Mouse (Mus musculus) heart, embryonic 10.5 days (tissue): ENCODE data around the gene Lsm4. TPM values are rescaled to one million over a fixed set of nuclear protein-coding genes. Genes with fewer than 3 reads are reported as not detected.

ENCODE experiments used
- DNase-seq: peaks from one replicate; pipeline ENCODE4 v3.0.0-alpha.2; 2017; ENCODE audit warnings: low spot score
- H3K27ac ChIP-seq: fragments of 300-500 bp; sonication (generic); 2 replicates; pipeline ENCODE4 v1.5.1; 2016; ENCODE audit warnings: mild to moderate bottlenecking
- H3K27me3 ChIP-seq: fragments of 300-500 bp; sonication (generic); 2 replicates; pipeline ENCODE4 v1.6.1; 2016; ENCODE audit warnings: mild to moderate bottlenecking; ENCODE audit not compliant: poor library complexity, insufficient read depth, severe bottlenecking
- H3K36me3 ChIP-seq: fragments of 300-500 bp; sonication (generic); 2 replicates; pipeline ENCODE4 v1.6.1; 2016; ENCODE audit warnings: mild to moderate bottlenecking, moderate library complexity
- H3K4me1 ChIP-seq: fragments of 300-500 bp; sonication (generic); 2 replicates; pipeline ENCODE4 v1.6.1; 2016; ENCODE audit warnings: mild to moderate bottlenecking
- H3K4me3 ChIP-seq: fragments of 300-500 bp; sonication (generic); 2 replicates; pipeline ENCODE4 v1.5.1; 2016; ENCODE audit warnings: mild to moderate bottlenecking, moderate library complexity
- H3K9me3 ChIP-seq: fragments of 300-500 bp; sonication (generic); 2 replicates; pipeline ENCODE4 v1.6.1; 2016; ENCODE audit warnings: mild to moderate bottlenecking, moderate library complexity
- WGBS: fragments of 180-500 bp; shearing (Covaris S2); methylation state at CpG from one replicate; pipeline ENCODE4 v1.1.7; 2016; 5-methylcytosine and 5-hydroxymethylcytosine counted together
- polyA plus RNA-seq: library from polyadenylated mRNA; unstranded; fragments of >200 nt; fragmentation: Nextera tagmentation; extraction: Ambion mirVana; gene quantifications from 2 replicates; pipeline ENCODE4 v1.2.1, GENCODE M21; 2016

The Lsm4 gene
- 344 and 410 TPM in 2 replicates for polyA plus RNA-seq

- WGBS, result under 1% methylated on average over 60 of the region's 60 CpGs
- Histone ChIP-seq H3K36me3 (peaks cover 19% of the 10 kb centered on the region), H3K27me3 (no peaks in the 10 kb centered on the region), H3K4me3 (peak within 1 kb of the TSS; percentile 69), H3K9me3 (no peaks in the 10 kb centered on the region), H3K4me1 (peaks cover 25% of the 10 kb centered on the region), H3K27ac (peak within 1 kb of the TSS; percentile 95)
- peak; percentile 99 for DNase-seq
Observed at GRCm38 (mm10) chr8:70673079-70673856, at the start of gene Lsm4. Lsm4 (plus strand) TSS chr8:70673248.

- Histone ChIP-seq H3K27me3 (peaks cover 29% of the 10 kb centered on the region), H3K4me3 (no peak overlapping the region), H3K4me1 (peaks cover 27% of the 10 kb centered on the region), H3K27ac (no peak overlapping the region), H3K9me3 (no peaks in the 10 kb centered on the region), H3K36me3 (no peaks in the 10 kb centered on the region)
- WGBS, result 16% methylated on average over 5 of the region's 5 CpGs
- DNase-seq, result no peak
Observed at GRCm38 (mm10) chr8:70625104-70625503, 47.9 kb upstream of the Lsm4 start.

DNA sequence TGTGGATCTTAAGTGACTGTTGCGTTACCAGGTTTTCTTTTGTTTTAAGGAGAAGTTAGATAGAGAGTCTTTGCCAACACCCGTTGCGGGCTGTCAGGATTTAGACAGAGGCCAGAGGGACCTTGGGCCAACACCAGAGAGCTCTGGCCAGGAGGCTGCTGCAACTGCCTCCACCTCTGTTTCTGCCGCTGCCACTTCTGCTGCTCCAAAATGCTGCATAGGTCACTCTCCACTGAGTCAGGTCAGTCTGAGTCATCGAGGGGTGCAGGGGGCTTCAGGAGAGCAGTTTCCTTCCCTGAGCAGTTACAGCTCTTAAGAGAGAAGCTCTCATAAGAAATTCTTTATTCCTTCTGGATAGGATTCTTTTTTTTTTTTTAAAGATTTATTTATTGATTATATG, 46.0 kb upstream of the Lsm4 start:
- 78% methylated on average over 5 of the region's 5 CpGs for WGBS
- H3K36me3 ChIP-seq, result no peaks in the 10 kb centered on the region
- H3K27me3 ChIP-seq, result peaks cover 25% of the 10 kb centered on the region
- H3K4me3 ChIP-seq, result no peak overlapping the region
- H3K9me3 ChIP-seq, result no peaks in the 10 kb centered on the region
- no peak overlapping the region for H3K27ac ChIP-seq
- H3K4me1 ChIP-seq, result peaks cover 30% of the 10 kb centered on the region
- DNase-seq, result no peak

GRCm38 (mm10) chr8:70628986-70629490, 44.0 kb upstream of the Lsm4 start:
- WGBS, result 54% methylated on average over 7 of the region's 7 CpGs
- Histone ChIP-seq H3K4me1 (peaks cover 37% of the 10 kb centered on the region), H3K27ac (peak overlapping the region; percentile 88), H3K9me3 (no peaks in the 10 kb centered on the region), H3K4me3 (peak overlapping the region; percentile 69), H3K36me3 (no peaks in the 10 kb centered on the region), H3K27me3 (peaks cover 25% of the 10 kb centered on the region)
- DNase-seq, result no peak

- Histone ChIP-seq H3K4me1 (peaks cover 42% of the 10 kb centered on the region), H3K27ac (peak overlapping the region; percentile 88), H3K9me3 (no peaks in the 10 kb centered on the region), H3K4me3 (peak overlapping the region; percentile 69), H3K36me3 (no peaks in the 10 kb centered on the region), H3K27me3 (peaks cover 25% of the 10 kb centered on the region)
- peak; percentile 94 for DNase-seq
- WGBS, result 1% methylated on average over 60 of the region's 60 CpGs
Observed at GRCm38 (mm10) chr8:70629574-70630531, 43.2 kb upstream of the Lsm4 start.

DNA sequence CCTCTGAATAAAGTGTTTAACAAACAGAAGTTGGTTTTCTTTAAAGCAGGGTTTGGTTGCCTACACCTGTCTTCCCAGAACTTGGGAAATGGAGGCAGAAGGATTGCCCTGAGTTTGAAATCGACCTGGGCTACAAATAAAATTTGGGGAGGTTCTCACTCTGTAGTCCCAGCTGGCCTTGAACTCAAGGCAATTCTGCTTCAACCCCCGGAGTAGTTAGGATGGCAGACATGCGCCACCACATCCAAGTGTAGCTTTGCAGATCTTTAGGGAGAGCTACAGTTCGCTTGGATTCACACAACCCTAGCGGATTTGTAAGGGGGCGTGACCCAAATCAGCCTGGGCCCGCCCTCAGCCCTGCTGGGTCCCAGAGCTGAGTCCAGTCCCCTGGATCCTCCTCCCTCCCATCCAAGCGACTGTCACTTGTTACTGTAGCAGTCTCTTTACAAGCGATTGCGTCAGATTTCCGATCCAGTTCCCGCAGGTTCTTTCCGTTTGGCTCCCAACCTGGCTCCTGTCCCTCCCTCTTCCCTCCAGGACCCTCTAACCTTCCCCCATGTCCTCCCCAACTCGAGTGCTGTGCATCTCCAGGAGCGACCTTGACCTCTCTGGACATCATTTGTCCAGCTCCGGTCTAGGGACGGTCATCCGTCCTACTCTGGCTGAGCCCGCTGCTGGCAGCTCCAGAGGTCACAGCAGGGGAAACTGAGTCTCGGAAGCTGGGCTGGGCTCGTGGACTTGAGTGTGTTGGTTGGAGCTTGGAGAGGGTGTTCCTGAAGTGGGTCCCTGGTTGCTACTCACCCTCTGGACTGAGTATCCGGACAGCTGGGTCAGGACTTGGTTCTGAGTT, 42.3 kb upstream of the Lsm4 start:
- Histone ChIP-seq H3K4me1 (peaks cover 42% of the 10 kb centered on the region), H3K36me3 (no peaks in the 10 kb centered on the region), H3K27ac (peak overlapping the region; percentile 88), H3K27me3 (peaks cover 25% of the 10 kb centered on the region), H3K4me3 (peak overlapping the region; percentile 69), H3K9me3 (no peaks in the 10 kb centered on the region)
- 12% methylated on average over 22 of the region's 22 CpGs for WGBS
- peak; percentile 86 for DNase-seq

- H3K9me3 ChIP-seq, result no peaks in the 10 kb centered on the region
- DNase-seq, result no peak
- H3K4me1 ChIP-seq, result peaks cover 45% of the 10 kb centered on the region
- H3K36me3 ChIP-seq, result no peaks in the 10 kb centered on the region
- 13% methylated on average over 24 of the region's 24 CpGs for WGBS
- peaks cover 25% of the 10 kb centered on the region for H3K27me3 ChIP-seq
- peak overlapping the region; percentile 30 for H3K27ac ChIP-seq
- peak overlapping the region; percentile 40 for H3K4me3 ChIP-seq
Observed at GRCm38 (mm10) chr8:70631436-70631835, 41.6 kb upstream of the Lsm4 start.

GRCm38 (mm10) chr8:70632346-70632892, 40.6 kb upstream of the Lsm4 start, which contains the start of gene Gdf15:
Gdf15 (minus strand) TSS chr8:70632456.
- H3K27ac ChIP-seq, result peak within 1 kb of the TSS; percentile 30
- WGBS, result 71% methylated on average over 6 of the region's 6 CpGs
- H3K4me1 ChIP-seq, result peaks cover 54% of the 10 kb centered on the region
- H3K4me3 ChIP-seq, result peak within 1 kb of the TSS; percentile 40
- no peak for DNase-seq
- H3K9me3 ChIP-seq, result no peaks in the 10 kb centered on the region
- peaks cover 25% of the 10 kb centered on the region for H3K27me3 ChIP-seq
- no peaks in the 10 kb centered on the region for H3K36me3 ChIP-seq

- no peaks in the 10 kb centered on the region for H3K36me3 ChIP-seq
- H3K4me3 ChIP-seq, result no peak overlapping the region
- WGBS, result 54% methylated on average over 6 of the region's 6 CpGs
- peaks cover 59% of the 10 kb centered on the region for H3K4me1 ChIP-seq
- peak overlapping the region; percentile 52; the same call in 1 of the 2 replicates for H3K27ac ChIP-seq
- no peak for DNase-seq
- H3K9me3 ChIP-seq, result no peaks in the 10 kb centered on the region
- H3K27me3 ChIP-seq, result peaks cover 25% of the 10 kb centered on the region
Observed at GRCm38 (mm10) chr8:70634066-70634465, 39.0 kb upstream of the Lsm4 start.

GRCm38 (mm10) chr8:70635527-70635926, 37.5 kb upstream of the Lsm4 start:
- H3K4me3 ChIP-seq, result no peak overlapping the region
- 78% methylated on average over 6 of the region's 6 CpGs for WGBS
- peak overlapping the region; percentile 39; the same call in 1 of the 2 replicates for H3K27ac ChIP-seq
- H3K4me1 ChIP-seq, result peaks cover 46% of the 10 kb centered on the region
- no peak for DNase-seq
- peaks cover 25% of the 10 kb centered on the region for H3K27me3 ChIP-seq
- no peaks in the 10 kb centered on the region for H3K9me3 ChIP-seq
- H3K36me3 ChIP-seq, result no peaks in the 10 kb centered on the region

DNA sequence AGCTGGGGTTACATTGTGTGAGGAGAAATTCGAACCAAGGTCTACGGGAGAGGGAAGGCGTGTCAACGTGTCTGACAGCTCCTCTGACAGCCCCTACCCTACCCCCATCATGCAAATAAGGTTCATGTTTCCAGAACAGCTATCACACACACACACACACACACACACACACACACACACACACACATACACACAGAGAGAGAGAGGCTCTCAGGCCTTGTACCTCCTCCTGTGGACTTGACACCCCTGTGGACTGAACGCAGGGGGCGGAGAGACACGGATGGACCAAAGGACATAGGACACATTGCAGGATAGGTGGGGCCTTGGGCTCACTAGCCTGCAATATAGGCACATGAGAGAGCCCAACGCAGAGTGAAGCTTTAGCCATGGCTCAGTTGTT, 36.2 kb upstream of the Lsm4 start:
- H3K27ac ChIP-seq, result peak overlapping the region; percentile 47; the same call in 1 of the 2 replicates
- no peaks in the 10 kb centered on the region for H3K36me3 ChIP-seq
- 57% methylated on average over 8 of the region's 8 CpGs for WGBS
- H3K9me3 ChIP-seq, result no peaks in the 10 kb centered on the region
- peaks cover 12% of the 10 kb centered on the region for H3K27me3 ChIP-seq
- no peak overlapping the region for H3K4me3 ChIP-seq
- peaks cover 33% of the 10 kb centered on the region for H3K4me1 ChIP-seq
- no peak for DNase-seq

- 60% methylated on average over 9 of the region's 9 CpGs for WGBS
- Histone ChIP-seq H3K9me3 (no peaks in the 10 kb centered on the region), H3K36me3 (no peaks in the 10 kb centered on the region), H3K4me3 (no peak overlapping the region), H3K27ac (peak overlapping the region; percentile 56), H3K4me1 (peaks cover 33% of the 10 kb centered on the region), H3K27me3 (no peaks in the 10 kb centered on the region)
- DNase-seq, result no peak
Observed at GRCm38 (mm10) chr8:70638752-70639151, 34.3 kb upstream of the Lsm4 start.
